Mouse (Mus musculus): ENCODE results near the gene Cacna1d. TPM values are rescaled to one million over a fixed set of nuclear protein-coding genes. Genes with fewer than 3 reads are reported as not detected.

The Cacna1d gene
- total RNA-seq (2021) = 10 to 100 TPM; 52.3 to 56.0 TPM
- long read RNA-seq, experiment 1, full-length matches to known transcripts = 2 of 9 reads
- long read RNA-seq, experiment 1, partial matches to known transcripts = 2 of 9 reads
- long read RNA-seq, experiment 1, other reads (novel, unspliced or antisense) = 5 of 9 reads
- long read RNA-seq, experiment 2, partial matches to known transcripts = 4 of 10 reads
- long read RNA-seq, experiment 2, other reads (novel, unspliced or antisense) = 5 of 10 reads

DNA sequence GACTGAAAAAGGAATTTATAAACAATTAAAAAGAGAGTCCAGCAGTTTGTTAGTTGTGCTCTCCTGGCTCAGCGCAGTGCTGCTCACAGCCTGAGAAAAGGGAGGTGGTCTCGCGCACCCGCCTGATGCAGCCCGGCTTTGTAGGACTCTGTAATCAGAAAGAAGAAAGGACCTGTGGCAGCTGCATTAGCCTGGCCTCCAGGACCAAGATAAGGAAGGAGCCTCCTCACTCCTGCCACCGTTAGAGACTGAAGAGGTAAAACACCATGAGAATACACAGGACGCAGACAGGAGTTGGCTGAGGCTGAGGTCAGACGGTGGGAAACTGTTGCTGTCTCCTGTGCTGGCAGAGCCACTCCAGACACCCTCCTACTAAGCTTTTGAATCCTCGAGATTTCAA is at the start of gene Cacna1d:
Gene Cacna1d, minus strand, starts transcription at position 114 of the 400 bp plus-strand sequence.
- no peak for TF ChIP-seq CTCF (IDR thresholded peaks at IDR 0.05)
- no peak within 1 kb of the TSS for H3K4me3 ChIP-seq
- intact Hi-C loops (cut with DNase I) = no loop called here
- no peak for DNase-seq (ENCODE audit: extremely low spot score in 1 of 2, low spot score in 2 of 2)
- no peak within 1 kb of the TSS for H3K27ac ChIP-seq

DNA sequence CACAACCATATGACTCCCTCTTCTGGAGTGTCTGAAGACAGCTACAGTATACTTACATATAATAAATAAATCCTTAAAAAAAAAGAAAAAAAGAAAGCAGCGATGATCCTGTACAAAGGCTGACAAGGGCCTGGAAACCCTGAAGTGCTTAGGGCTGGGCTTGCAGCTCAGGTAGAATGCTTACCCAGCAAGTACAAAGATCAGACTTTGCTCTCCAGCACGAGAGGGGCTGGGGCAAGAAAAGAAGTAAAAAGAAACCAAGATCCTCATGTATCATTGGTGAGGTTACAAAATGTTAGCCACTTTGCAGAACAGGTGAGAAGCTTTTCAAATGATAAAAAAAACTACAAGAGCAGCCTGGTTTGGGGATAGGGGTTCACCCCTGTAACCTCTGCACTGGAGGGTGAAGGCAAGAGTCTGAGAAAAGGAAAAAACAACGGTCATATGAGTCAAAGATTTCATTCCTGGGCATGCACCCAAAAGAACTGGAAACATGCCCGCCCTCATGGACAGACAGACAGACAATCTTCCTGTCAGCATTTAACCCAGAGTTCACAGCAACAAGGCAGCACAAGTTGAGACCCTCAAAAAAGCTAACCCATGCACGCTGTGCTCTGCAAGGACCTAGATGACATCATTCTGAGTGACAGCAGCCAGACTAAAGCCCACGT is 42.7 kb upstream of the Cacna1d start:
- DNase-seq (ENCODE audit: extremely low spot score in 1 of 2, low spot score in 2 of 2) = no peak
- TF ChIP-seq CTCF (IDR thresholded peaks at IDR 0.05) = no peak
- intact Hi-C loops (cut with DNase I) = no loop called here
- H3K4me3 ChIP-seq = no peak overlapping the region
- no peak overlapping the region for H3K27ac ChIP-seq

DNA sequence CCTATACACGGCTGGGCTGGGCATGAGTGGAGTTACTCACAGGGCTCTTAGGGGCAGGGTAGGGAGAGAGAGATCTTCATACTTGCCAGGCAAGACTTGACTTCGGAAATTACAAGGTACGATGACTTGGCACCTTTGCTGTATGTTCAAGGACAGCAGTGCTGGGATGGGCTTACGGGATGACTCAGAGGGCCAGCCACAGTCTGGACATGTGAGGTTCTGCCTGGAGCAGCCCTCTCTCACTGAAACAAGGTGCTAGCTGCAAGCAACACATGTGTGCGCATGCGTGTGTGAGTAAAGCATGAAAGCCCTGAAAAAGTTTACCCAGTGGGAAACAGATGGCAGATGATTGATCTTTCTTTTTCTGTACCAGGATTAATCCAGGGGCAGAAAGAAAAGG is 40.6 kb upstream of the Cacna1d start:
- intact Hi-C loops (cut with DNase I) = no loop called here
- no peak overlapping the region for H3K4me3 ChIP-seq
- TF ChIP-seq CTCF (IDR thresholded peaks at IDR 0.05) = no peak

DNA sequence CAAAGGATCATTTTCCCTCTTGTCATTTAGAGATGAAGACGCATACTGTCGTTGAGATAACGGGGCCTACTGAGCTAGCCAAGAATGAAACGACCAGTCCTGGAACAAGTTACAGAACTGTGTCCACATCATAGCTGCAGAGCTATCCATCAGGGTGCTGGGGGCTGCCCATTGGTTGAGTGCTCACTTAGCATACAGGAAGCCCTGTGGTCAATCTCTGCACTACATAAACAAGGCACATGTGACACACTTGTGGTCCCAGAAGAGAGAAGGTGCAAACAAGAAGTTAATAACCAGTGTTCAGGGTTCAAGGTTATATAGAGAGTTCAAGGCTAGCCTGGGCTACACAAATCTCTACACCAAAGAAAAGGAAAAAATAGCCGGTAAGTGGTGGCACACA is 40.2 kb upstream of the Cacna1d start:
- intact Hi-C loops (cut with DNase I) = no loop called here
- no peak for TF ChIP-seq CTCF (IDR thresholded peaks at IDR 0.05)
- Histone ChIP-seq H3K27ac (no peak overlapping the region), H3K4me3 (no peak overlapping the region)
- no peak for DNase-seq (ENCODE audit: extremely low spot score in 1 of 2, low spot score in 2 of 2)

More for the DNA sequence above, 40.6 kb upstream of the Cacna1d start:
- H3K27ac ChIP-seq = no peak overlapping the region
- no peak for DNase-seq (ENCODE audit: extremely low spot score in 1 of 2, low spot score in 2 of 2)

DNA sequence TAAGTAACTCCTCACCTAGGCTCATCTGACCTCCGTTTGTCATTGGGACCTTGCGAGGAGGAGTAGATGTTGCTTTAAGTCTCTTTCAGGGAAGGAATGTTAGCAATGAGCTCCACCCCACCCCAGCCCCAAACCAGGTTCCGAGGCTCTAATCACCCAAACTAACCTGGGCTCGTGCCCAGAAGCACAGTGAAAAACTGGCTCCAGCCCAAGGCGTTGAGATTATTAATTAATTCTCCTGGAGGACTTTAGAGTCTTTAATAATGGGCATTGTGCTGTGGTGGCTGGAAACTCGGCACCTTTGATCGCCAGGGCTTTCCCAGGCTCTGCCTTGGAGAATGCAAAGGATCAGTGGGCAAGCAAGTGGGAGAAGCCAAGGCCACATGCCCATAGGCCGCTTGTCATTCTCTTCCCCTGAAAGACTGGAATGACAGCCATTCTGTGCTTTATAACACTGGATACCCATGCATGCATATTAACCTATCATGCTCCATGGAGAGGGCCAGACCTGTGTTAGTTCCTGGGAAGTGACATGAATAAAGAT is 39.5 kb upstream of the Cacna1d start:
- intact Hi-C loops (cut with DNase I) = no loop called here
- DNase-seq (ENCODE audit: extremely low spot score in 1 of 2, low spot score in 2 of 2) = no peak
- TF ChIP-seq CTCF (IDR thresholded peaks at IDR 0.05) = no peak
- Histone ChIP-seq H3K4me3 (no peak overlapping the region), H3K27ac (no peak overlapping the region)

GRCm38 (mm10) chr14:30529454-30529853 is 38.2 kb upstream of the Cacna1d start:
- no peak overlapping the region for H3K27ac ChIP-seq
- TF ChIP-seq CTCF (IDR thresholded peaks at IDR 0.05) = no peak
- no peak overlapping the region for H3K4me3 ChIP-seq
- intact Hi-C loops (cut with DNase I) = no loop called here
- no peak for DNase-seq (ENCODE audit: extremely low spot score in 1 of 2, low spot score in 2 of 2)

GRCm38 (mm10) chr14:30528961-30529360 is 37.7 kb upstream of the Cacna1d start:
- no peak overlapping the region for H3K4me3 ChIP-seq
- TF ChIP-seq CTCF (IDR thresholded peaks at IDR 0.05) = no peak
- intact Hi-C loops (cut with DNase I) = no loop called here
- H3K27ac ChIP-seq = no peak overlapping the region
- no peak for DNase-seq (ENCODE audit: extremely low spot score in 1 of 2, low spot score in 2 of 2)

DNA sequence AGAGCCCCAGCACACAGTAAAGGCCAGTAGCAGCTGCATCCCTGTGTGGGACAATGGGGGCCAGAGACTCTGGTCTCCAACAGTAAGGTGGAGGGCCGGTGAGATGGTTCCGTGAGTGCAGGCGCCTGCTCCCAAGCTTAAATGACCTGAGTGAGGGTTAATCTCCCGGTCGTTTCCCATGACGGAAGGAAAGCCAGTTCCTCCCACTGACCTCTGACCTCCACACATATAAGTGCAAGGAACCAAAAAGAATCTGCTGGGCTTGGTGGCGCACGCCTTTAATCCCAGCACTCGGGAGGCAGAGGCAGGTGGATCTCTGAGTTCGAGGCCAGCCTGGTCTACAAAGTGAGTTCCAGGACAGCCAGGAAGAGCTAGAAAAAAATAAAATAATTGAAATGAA is 37.1 kb upstream of the Cacna1d start:
- DNase-seq (ENCODE audit: extremely low spot score in 1 of 2, low spot score in 2 of 2) = no peak
- no peak overlapping the region for H3K27ac ChIP-seq
- no peak for TF ChIP-seq CTCF (IDR thresholded peaks at IDR 0.05)
- H3K4me3 ChIP-seq = no peak overlapping the region
- intact Hi-C loops (cut with DNase I) = no loop called here

- H3K4me3 ChIP-seq = no peak overlapping the region
- TF ChIP-seq CTCF (IDR thresholded peaks at IDR 0.05) = no peak
- intact Hi-C loops (cut with DNase I) = no loop called here
- peak overlapping the region; percentile 69 for H3K27ac ChIP-seq
- DNase-seq (ENCODE audit: extremely low spot score in 1 of 2, low spot score in 2 of 2) = peak; percentile 41 to 45
Observed at GRCm38 (mm10) chr14:30523356-30523755, 32.1 kb upstream of the Cacna1d start.

GRCm38 (mm10) chr14:30519323-30519722 is 28.1 kb upstream of the Cacna1d start:
- intact Hi-C loops (cut with DNase I) = loop anchor here (5.0 to 10.0 kb wide), 2 partner anchors 382 to 525 kb away; no protein-coding TSS in a partner anchor
- H3K27ac ChIP-seq = no peak overlapping the region
- TF ChIP-seq CTCF (IDR thresholded peaks at IDR 0.05) = no peak
- no peak overlapping the region for H3K4me3 ChIP-seq
- DNase-seq (ENCODE audit: extremely low spot score in 1 of 2, low spot score in 2 of 2) = no peak

DNA sequence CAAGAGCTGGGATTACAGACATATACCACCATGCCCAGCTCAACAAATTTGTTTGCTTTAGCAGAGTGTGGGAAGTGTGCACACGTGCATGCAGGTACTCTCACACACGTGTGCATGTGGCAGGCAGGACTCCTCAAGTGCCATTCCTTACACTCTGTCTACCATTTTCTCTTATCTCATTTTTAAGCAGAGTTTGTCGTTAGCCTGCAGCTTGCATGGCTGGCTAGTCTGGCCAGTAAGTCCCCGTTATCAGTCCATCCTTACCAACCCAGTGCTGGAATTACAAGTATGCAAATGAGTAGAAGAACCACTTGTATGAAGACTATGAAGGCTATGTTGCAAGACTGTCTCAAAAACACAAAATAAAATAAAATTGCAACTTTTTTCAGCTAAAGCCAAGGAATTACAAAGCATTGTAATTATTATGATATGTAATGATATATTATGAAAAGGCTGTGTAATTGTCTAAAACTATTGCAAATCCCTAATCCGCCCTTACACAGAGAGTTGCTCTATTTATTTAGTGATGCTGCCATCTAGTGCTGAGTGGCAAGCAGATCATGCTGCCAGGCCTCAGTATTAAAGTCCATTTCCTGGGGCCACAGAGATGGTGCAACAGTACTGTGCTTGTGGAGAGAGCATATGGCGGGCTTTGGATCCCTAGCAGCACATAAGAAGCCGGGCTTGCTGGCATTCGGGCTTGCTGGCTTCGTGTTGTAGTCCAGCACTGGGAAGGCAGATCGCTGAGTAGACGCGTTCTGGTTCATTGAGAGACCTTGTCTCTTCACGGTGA is 24.9 kb upstream of the Cacna1d start:
- peak; percentile 65 for TF ChIP-seq CTCF (IDR thresholded peaks at IDR 0.05)
- Histone ChIP-seq H3K27ac (no peak overlapping the region), H3K4me3 (no peak overlapping the region)
- no peak for DNase-seq (ENCODE audit: extremely low spot score in 1 of 2, low spot score in 2 of 2)
- intact Hi-C loops (cut with DNase I) = loop anchor here (5.0 to 10.0 kb wide), 2 partner anchors 379 to 521 kb away; no protein-coding TSS in a partner anchor

- Histone ChIP-seq H3K27ac (no peak overlapping the region), H3K4me3 (no peak overlapping the region)
- no peak for TF ChIP-seq CTCF (IDR thresholded peaks at IDR 0.05)
- intact Hi-C loops (cut with DNase I) = loop anchor here (10.0 kb wide), 1 partner anchor 518 kb away; no protein-coding TSS in a partner anchor
- no peak for DNase-seq (ENCODE audit: extremely low spot score in 1 of 2, low spot score in 2 of 2)
Observed at GRCm38 (mm10) chr14:30512896-30513295, 21.6 kb upstream of the Cacna1d start.
